Mouse (Mus musculus) kidney, embryonic 16.5 days (tissue): ENCODE measurements around the gene Aebp1. TPM values are rescaled to one million over a fixed set of nuclear protein-coding genes. Genes with fewer than 3 reads are reported as not detected.

Experiments used
- ATAC-seq: fragments of 200-750 bp; cut with Nextera tagmentation; 2 replicates; pipeline ENCODE4 v1.8.0; 2017; ENCODE audit warnings: moderate TSS enrichment; ENCODE audit not compliant: low FRiP score, low TSS enrichment
- H3K27ac ChIP-seq: fragments of 300-500 bp; sonication (generic); 2 replicates; pipeline ENCODE4 v1.5.1; 2014; ENCODE audit warnings: low read length
- H3K27me3 ChIP-seq: fragments of 300-500 bp; sonication (generic); 2 replicates; pipeline ENCODE4 v1.6.1; 2014; ENCODE audit warnings: low read length, control low read depth, mixed read lengths; ENCODE audit not compliant: insufficient read depth
- H3K36me3 ChIP-seq: fragments of 300-500 bp; sonication (generic); 2 replicates; pipeline ENCODE4 v1.6.1; 2014; ENCODE audit warnings: low read length, control low read depth, mixed read lengths; ENCODE audit not compliant: insufficient read depth
- H3K4me1 ChIP-seq: fragments of 300-500 bp; sonication (generic); 2 replicates; pipeline ENCODE4 v1.6.1; 2014; ENCODE audit warnings: low read length, control low read depth, mixed read lengths; ENCODE audit not compliant: insufficient read depth
- H3K4me2 ChIP-seq: fragments of 300-500 bp; sonication (generic); replicated peaks from 2 replicates; pipeline ENCODE4 v1.6.1; 2014; ENCODE audit warnings: low read depth, low read length
- H3K4me3 ChIP-seq: fragments of 300-500 bp; sonication (generic); 2 replicates; pipeline ENCODE4 v1.5.1; 2014; ENCODE audit warnings: mild to moderate bottlenecking, low read length
- H3K9ac ChIP-seq: fragments of 300-500 bp; sonication (generic); replicated peaks from 2 replicates; pipeline ENCODE4 v1.6.1; 2014; ENCODE audit warnings: low read length
- H3K9me3 ChIP-seq: fragments of 300-500 bp; sonication (generic); 2 replicates; pipeline ENCODE4 v1.6.1; 2016; ENCODE audit warnings: low read length, control low read depth
- WGBS: fragments of 180-500 bp; shearing (Covaris S2); extraction: QIAGEN DNeasy Blood & Tissue Kit; methylation state at CpG from one replicate; pipeline ENCODE4 v1.1.7; 2014; 5-methylcytosine and 5-hydroxymethylcytosine counted together
- polyA plus RNA-seq: library from polyadenylated mRNA; unstranded; fragments of >200 nt; fragmentation: Nextera tagmentation; extraction: Ambion mirVana; gene quantifications from 2 replicates; pipeline ENCODE4 v1.2.1, GENCODE M21; 2015

Aebp1 gene
- 59.6 and 61.1 TPM in 2 replicates for polyA plus RNA-seq

DNA sequence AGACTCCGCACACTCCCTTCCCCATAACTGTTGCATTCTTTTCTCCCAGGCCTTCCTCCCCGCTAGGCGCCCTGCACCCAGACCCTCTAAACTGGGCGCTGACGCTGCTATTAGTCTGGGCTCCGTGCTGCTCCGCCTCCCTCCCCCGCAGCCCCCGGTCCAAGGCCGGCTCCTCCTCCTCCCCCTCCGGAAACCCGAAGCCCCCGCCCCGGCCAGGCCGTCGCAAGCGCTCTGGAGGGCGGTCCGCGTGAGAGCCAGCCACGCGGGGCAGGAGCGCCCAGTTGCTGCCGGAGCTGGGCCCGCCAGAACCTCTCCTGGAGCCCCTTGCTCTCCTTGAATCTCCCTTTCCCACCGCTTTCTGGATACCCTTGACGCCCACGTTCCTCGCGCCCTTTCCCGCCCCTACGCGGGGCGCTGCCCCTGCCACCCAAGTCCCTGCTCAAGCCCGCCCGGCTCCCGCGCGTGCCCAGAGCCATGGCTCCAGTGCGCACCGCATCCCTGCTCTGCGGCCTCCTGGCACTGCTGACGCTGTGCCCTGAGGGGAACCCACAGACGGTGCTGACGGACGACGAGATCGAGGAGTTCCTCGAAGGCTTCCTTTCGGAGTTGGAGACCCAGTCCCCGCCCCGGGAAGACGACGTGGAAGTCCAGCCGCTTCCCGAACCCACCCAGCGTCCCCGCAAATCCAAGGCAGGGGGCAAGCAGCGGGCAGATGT lies at the start of gene Aebp1:
TSS of gene Aebp1 (plus strand) at position 270 of the 716 bp plus-strand sequence.
- Histone ChIP-seq H3K27ac (peak within 1 kb of the TSS; percentile 23), H3K9me3 (peaks cover 4% of the 10 kb centered on the region; the same call in 1 of the 2 replicates), H3K4me3 (peak within 1 kb of the TSS; percentile 52), H3K27me3 (no peaks in the 10 kb centered on the region), H3K9ac (peak within 1 kb of the TSS; percentile 74), H3K4me1 (peaks cover 26% of the 10 kb centered on the region), H3K4me2 (peak within 1 kb of the TSS; percentile 78), H3K36me3 (no peaks in the 10 kb centered on the region)
- WGBS = 2% methylated on average over 57 of the region's 59 CpGs
- peak; percentile 67 for ATAC-seq

DNA sequence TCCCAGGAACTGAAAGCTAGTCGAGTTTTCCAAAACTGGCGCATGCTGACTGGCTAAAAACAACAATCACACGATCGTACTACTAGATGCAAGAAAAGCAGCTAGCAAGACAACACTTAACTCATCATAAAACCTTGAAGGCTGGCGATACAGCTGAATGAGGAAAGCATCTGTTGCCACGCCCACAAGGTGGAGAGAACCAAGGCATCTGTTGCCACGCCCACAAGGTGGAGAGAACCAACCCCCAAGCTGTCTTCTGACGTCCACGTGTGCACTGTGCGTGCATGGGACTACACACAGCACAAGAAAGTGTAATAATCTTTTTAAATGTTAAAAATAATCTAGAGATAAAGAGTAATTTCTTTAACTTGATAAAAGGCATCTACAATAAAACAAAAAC lies 48.4 kb upstream of the Aebp1 start:
- Histone ChIP-seq H3K27ac (no peak overlapping the region), H3K36me3 (no peaks in the 10 kb centered on the region), H3K4me3 (no peak overlapping the region), H3K4me1 (no peaks in the 10 kb centered on the region), H3K9me3 (no peaks in the 10 kb centered on the region; the same call in 1 of the 2 replicates), H3K9ac (no peak overlapping the region), H3K4me2 (no peak overlapping the region), H3K27me3 (no peaks in the 10 kb centered on the region)
- 82% methylated on average over 10 of the region's 10 CpGs for WGBS
- no peak for ATAC-seq

DNA sequence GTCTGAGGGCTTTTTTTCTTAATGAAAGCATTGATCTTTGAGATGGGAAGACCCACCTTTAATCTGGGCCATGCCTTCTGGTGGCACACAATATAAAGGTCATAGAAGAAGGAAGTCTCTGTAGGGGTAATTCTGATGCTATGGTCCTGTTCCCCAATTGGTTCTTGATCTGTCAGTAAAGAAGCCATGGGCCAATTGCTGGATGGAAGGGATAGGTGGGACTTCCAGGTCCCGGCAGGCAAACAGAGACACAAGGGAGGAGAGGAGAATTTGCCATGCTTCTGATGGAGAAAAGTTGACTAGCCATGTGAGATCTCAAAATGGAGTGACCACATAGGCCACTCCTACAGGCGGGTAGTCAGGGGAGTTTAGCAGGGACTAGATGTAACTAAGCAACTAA lies 42.5 kb upstream of the Aebp1 start:
- 69% methylated on average over 2 of the region's 2 CpGs for WGBS

DNA sequence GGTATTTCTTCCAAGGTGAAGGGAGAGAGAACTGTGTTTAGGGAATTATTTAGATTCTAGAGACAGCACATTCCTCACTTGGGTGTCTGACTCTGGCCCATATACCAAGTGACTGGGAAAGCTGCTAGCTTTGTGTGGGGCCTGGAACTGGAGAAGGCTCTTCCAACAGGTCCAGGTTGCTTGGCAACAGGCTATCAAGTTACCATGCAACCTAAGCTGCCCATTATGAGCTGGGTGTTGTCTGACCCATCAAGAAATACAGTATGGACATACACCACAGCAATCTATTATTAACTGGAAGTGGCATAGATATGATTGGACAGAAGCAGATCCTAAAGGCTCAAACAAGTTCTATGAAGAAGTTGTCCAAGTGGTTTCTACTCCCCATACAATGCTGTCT lies 36.3 kb upstream of the Aebp1 start:
- Histone ChIP-seq H3K27ac (no peak overlapping the region), H3K9me3 (no peaks in the 10 kb centered on the region), H3K27me3 (no peaks in the 10 kb centered on the region), H3K4me3 (no peak overlapping the region), H3K9ac (no peak overlapping the region), H3K36me3 (peaks cover 14% of the 10 kb centered on the region), H3K4me2 (no peak overlapping the region), H3K4me1 (no peaks in the 10 kb centered on the region)
- ATAC-seq = no peak

More for the DNA sequence above, 42.5 kb upstream of the Aebp1 start:
- H3K36me3 ChIP-seq = no peaks in the 10 kb centered on the region
- no peak overlapping the region for H3K27ac ChIP-seq
- H3K27me3 ChIP-seq = no peaks in the 10 kb centered on the region
- H3K4me3 ChIP-seq = no peak overlapping the region
- H3K4me2 ChIP-seq = no peak overlapping the region
- H3K9ac ChIP-seq = no peak overlapping the region
- H3K4me1 ChIP-seq = no peaks in the 10 kb centered on the region
- no peaks in the 10 kb centered on the region for H3K9me3 ChIP-seq
- no peak for ATAC-seq

GRCm38 (mm10) chr11:5827931-5828330 lies 33.8 kb upstream of the Aebp1 start:
- no peak for ATAC-seq
- Histone ChIP-seq H3K36me3 (peaks cover 36% of the 10 kb centered on the region), H3K9ac (no peak overlapping the region), H3K27ac (no peak overlapping the region), H3K4me1 (no peaks in the 10 kb centered on the region), H3K4me3 (no peak overlapping the region), H3K4me2 (no peak overlapping the region), H3K9me3 (no peaks in the 10 kb centered on the region), H3K27me3 (no peaks in the 10 kb centered on the region)
- WGBS = 93% methylated on average over 5 of the region's 5 CpGs

- WGBS = 88% methylated on average over 11 of the region's 11 CpGs
These were observed 33.1 kb upstream of the Aebp1 start for GRCm38 (mm10) chr11:5828509-5829191.

GRCm38 (mm10) chr11:5829327-5829726 lies 32.4 kb upstream of the Aebp1 start:
- Histone ChIP-seq H3K9me3 (no peaks in the 10 kb centered on the region), H3K4me1 (no peaks in the 10 kb centered on the region), H3K27me3 (no peaks in the 10 kb centered on the region), H3K9ac (no peak overlapping the region), H3K36me3 (peaks cover 45% of the 10 kb centered on the region), H3K4me3 (no peak overlapping the region), H3K4me2 (no peak overlapping the region), H3K27ac (no peak overlapping the region)
- 94% methylated on average over 12 of the region's 12 CpGs for WGBS
- no peak for ATAC-seq

More at GRCm38 (mm10) chr11:5828509-5829191, 33.1 kb upstream of the Aebp1 start:
- Histone ChIP-seq H3K4me2 (no peak overlapping the region), H3K4me3 (no peak overlapping the region), H3K4me1 (no peaks in the 10 kb centered on the region), H3K9me3 (no peaks in the 10 kb centered on the region), H3K9ac (no peak overlapping the region), H3K36me3 (peaks cover 40% of the 10 kb centered on the region), H3K27ac (no peak overlapping the region), H3K27me3 (no peaks in the 10 kb centered on the region)
- ATAC-seq = no peak

DNA sequence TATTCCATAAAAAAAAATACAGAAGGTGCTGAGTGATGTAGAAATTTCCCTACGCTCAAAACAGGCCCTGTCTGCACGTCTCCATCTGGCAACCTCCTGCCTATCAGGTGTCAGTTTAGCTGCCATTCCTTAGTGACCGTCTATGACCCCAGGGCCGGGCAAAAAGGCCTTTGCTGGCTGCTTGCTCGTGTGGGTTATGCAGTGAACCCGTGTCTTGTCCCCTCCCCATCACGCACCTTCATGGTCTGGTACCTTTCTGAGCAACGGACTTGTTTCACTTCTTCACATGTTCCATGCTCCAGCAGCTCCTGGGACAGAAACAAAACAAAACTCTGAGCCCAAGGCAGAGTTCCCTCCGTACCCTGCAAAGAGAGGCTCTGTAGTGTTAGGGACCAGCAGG lies 27.2 kb upstream of the Aebp1 start:
- Histone ChIP-seq H3K27me3 (no peaks in the 10 kb centered on the region), H3K4me2 (no peak overlapping the region), H3K9ac (no peak overlapping the region), H3K4me1 (peaks cover 11% of the 10 kb centered on the region; the same call in 1 of the 2 replicates), H3K9me3 (no peaks in the 10 kb centered on the region), H3K36me3 (peaks cover 41% of the 10 kb centered on the region), H3K27ac (no peak overlapping the region), H3K4me3 (no peak overlapping the region)
- no peak for ATAC-seq
- WGBS = 57% methylated on average over 9 of the region's 9 CpGs

DNA sequence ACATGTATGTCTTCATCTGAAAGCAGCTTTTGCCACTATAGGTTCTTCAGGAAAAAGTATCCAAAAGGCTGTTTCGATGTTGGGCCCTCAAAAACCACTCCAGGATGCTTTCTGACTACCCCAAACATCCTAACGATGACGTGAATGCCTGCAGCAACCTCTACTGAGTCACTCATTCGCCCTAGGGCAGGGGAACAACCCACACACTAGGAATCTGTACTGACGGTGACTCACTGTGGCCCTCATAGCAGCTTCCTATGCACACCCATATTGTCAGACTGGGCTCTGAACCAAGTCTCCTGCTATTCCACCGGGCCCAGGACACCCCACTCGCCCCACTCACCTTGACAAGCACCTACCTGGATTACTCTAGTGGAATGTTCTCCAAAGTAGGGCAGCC lies 26.7 kb upstream of the Aebp1 start:
- H3K36me3 ChIP-seq = peaks cover 39% of the 10 kb centered on the region
- peaks cover 11% of the 10 kb centered on the region; the same call in 1 of the 2 replicates for H3K4me1 ChIP-seq
- no peaks in the 10 kb centered on the region for H3K9me3 ChIP-seq
- no peak overlapping the region for H3K27ac ChIP-seq
- H3K9ac ChIP-seq = no peak overlapping the region
- H3K4me2 ChIP-seq = no peak overlapping the region
- no peaks in the 10 kb centered on the region for H3K27me3 ChIP-seq
- 84% methylated on average over 7 of the region's 7 CpGs for WGBS
- H3K4me3 ChIP-seq = no peak overlapping the region
- ATAC-seq = no peak

DNA sequence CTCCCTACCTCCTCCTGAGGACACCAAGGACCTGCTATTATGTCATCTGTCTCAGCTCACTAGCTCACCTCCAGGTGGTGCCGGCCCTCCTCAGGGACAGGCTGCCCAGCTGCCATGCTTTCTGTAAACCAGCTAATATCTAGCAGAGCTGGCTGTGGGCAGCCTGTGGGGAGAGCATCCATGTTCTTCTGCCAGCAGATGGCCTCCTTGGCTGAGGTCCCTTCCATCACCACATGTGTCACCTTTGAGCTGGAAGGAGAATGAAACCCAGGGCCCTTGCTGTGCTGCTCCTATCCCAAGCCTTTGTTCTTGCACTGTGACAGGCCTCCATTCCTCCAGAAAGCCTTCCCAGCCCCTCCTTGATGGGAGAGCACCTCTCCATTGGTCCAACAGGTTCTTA lies 25.6 kb upstream of the Aebp1 start:
- no peak for ATAC-seq
- Histone ChIP-seq H3K36me3 (peaks cover 32% of the 10 kb centered on the region), H3K4me1 (peaks cover 11% of the 10 kb centered on the region; the same call in 1 of the 2 replicates), H3K4me3 (no peak overlapping the region), H3K27ac (no peak overlapping the region), H3K9me3 (0 out of 2 replicates have a peak, but pooled peaks cover 2% of the 10 kb centered on the region), H3K4me2 (no peak overlapping the region), H3K27me3 (no peaks in the 10 kb centered on the region), H3K9ac (no peak overlapping the region)
- WGBS = 41% methylated on average over 1 of the region's 1 CpGs
